9 mouse cellular contexts compared by ENCODE assay signal in genomic region chr4:141681767-141682166, GRCm38 (mm10). TPM values are rescaled to one million over a fixed set of nuclear protein-coding genes. Genes with fewer than 3 reads are reported as not detected.
DNase-seq lines count a peak whose midpoint lies in the region; ATAC-seq lines count a peak whose summit lies in the region.
"Had no signal": no experiment of that assay in that cellular context is flagged by ENCODE, and none has a peak within 500 bp of the region (broad histone marks: within the 10 kb centered on the region; RNA-seq: fewer than 3 reads in every experiment).

No protein-coding gene starts in this region.

- no peaks in the 10 kb centered on the region for H3K27me3 ChIP-seq in embryonic facial prominence, embryonic 12.5 days

- 0 out of 2 replicates have a peak overlapping the region, but pooled peaks have one; percentile 17 for H3K27ac ChIP-seq in embryonic facial prominence, embryonic 12.5 days
- H3K27ac ChIP-seq: hindbrain, embryonic 10.5 days had no signal

- 60% methylated on average over 7 of the region's 7 CpGs for WGBS in embryonic facial prominence, embryonic 12.5 days

- peak; percentile 83 for DNase-seq in 3T3-L1 (ENCODE audit: low read depth, low spot score)
- peak; percentile 72 for DNase-seq in ES-CJ7 (ENCODE audit: low read depth, low spot score)
- DNase-seq in heart, postnatal 36 days: peak; percentile 26 to 31
- no peak for DNase-seq in layer of hippocampus, postnatal 10 days (ENCODE audit: low spot score in 2 of 2)
- DNase-seq in natural killer cell, adult 2 months (ENCODE audit: low spot score in 2 of 2): no peak
- DNase-seq in testis, postnatal 14 days (ENCODE audit: low spot score): no peak
- DNase-seq: layer of hippocampus, postnatal 36 days had no signal

- H3K9me3 ChIP-seq in embryonic facial prominence, embryonic 12.5 days: no peaks in the 10 kb centered on the region
- H3K9me3 ChIP-seq: hindbrain, embryonic 10.5 days had no signal

- no peak for ATAC-seq in embryonic facial prominence, embryonic 12.5 days (ENCODE audit: insufficient number of reproducible peaks, insufficient read depth, low FRiP score, low TSS enrichment)

- peaks cover 50% of the 10 kb centered on the region for H3K36me3 ChIP-seq in embryonic facial prominence, embryonic 12.5 days

- H3K9ac ChIP-seq in embryonic facial prominence, embryonic 12.5 days: no peak overlapping the region

- no peak overlapping the region for H3K4me2 ChIP-seq in embryonic facial prominence, embryonic 12.5 days (replicated peaks)

- H3K4me3 ChIP-seq in embryonic facial prominence, embryonic 12.5 days: no peak overlapping the region
- H3K4me3 ChIP-seq: hindbrain, embryonic 10.5 days had no signal

- H3K4me1 ChIP-seq in embryonic facial prominence, embryonic 12.5 days: peaks cover 9% of the 10 kb centered on the region

- intact Hi-C loops in heart, postnatal 36 days (cut with DNase I): no loop called here

RNA-seq across cellular contexts. Expression of gene Rsc1a1, which starts 3.6 kb away (rescaled TPM):
- 1.5 TPM in 1 of 2 replicates, not detected in the other for polyA plus RNA-seq in embryonic facial prominence, embryonic 12.5 days (2016; fragmentation: Nextera tagmentation; extraction: Ambion mirVana)
- under 1 TPM in 1 of 2 experiments, not detected in 1; 1.00 TPM for total RNA-seq in heart, postnatal 36 days (2021)
- total RNA-seq in layer of hippocampus, postnatal 10 days (2021): 1 to 10 TPM in 1 of 2 experiments, under 1 TPM in 1; 0.87 to 1.6 TPM
- total RNA-seq: layer of hippocampus, postnatal 36 days had no signal

RNA-seq across cellular contexts. Expression of gene Plekhm2, which starts 17.1 kb away (rescaled TPM):
- 9.8 and 10.6 TPM in 2 replicates for polyA plus RNA-seq in embryonic facial prominence, embryonic 12.5 days (2016; fragmentation: Nextera tagmentation; extraction: Ambion mirVana)
- 100 to 1,000 TPM; 103 to 112 TPM for total RNA-seq in heart, postnatal 36 days (2021)
- total RNA-seq in layer of hippocampus, postnatal 10 days (2021): 10 to 100 TPM; 55.8 to 57.4 TPM

RNA-seq across cellular contexts. Expression of gene Ddi2, which starts 41.5 kb away (rescaled TPM):
- 28.7 and 29.5 TPM in 2 replicates for polyA plus RNA-seq in embryonic facial prominence, embryonic 12.5 days (2016; fragmentation: Nextera tagmentation; extraction: Ambion mirVana)
- 10 to 100 TPM; 30.7 to 31.0 TPM for total RNA-seq in heart, postnatal 36 days (2021)
- total RNA-seq in layer of hippocampus, postnatal 10 days (2021): 10 to 100 TPM; 31.1 to 31.9 TPM

RNA-seq across cellular contexts. Expression of gene Slc25a34, which starts 58.1 kb away (rescaled TPM):
- not detected in 2 replicates for polyA plus RNA-seq in embryonic facial prominence, embryonic 12.5 days (2016; fragmentation: Nextera tagmentation; extraction: Ambion mirVana)
- 100 to 1,000 TPM; 160 to 170 TPM for total RNA-seq in heart, postnatal 36 days (2021)
- total RNA-seq in layer of hippocampus, postnatal 10 days (2021): 1 to 10 TPM; 2.4 TPM

Comparison
In these comparisons a context has a peak if more than half of its experiments do, and no peak if none do; other contexts are left out.
1. DNase-seq: peak in 3T3-L1 (single experiment), ES-CJ7 (single experiment) and heart, postnatal 36 days (2 of 2); none in layer of hippocampus, postnatal 10 days (0 of 2), natural killer cell, adult 2 months (0 of 2) and testis, postnatal 14 days (single experiment).